Mouse (Mus musculus) inflammation-experienced regulatory T-cells (primary cell): ENCODE data around the gene Dynlt1c. TPM values are rescaled to one million over a fixed set of nuclear protein-coding genes. Genes with fewer than 3 reads are reported as not detected.

ENCODE experiments used
- polyA plus RNA-seq, 2 experiments: library from polyadenylated mRNA; unstranded; fragments of 100-300 nt; shearing (Covaris generic); gene quantifications; one replicate each; pipeline ENCODE4 v1.2.1; 2017

Gene Dynlt1c
- polyA plus RNA-seq: 10 to 100 TPM; 18.1 to 32.7 TPM

DNA sequence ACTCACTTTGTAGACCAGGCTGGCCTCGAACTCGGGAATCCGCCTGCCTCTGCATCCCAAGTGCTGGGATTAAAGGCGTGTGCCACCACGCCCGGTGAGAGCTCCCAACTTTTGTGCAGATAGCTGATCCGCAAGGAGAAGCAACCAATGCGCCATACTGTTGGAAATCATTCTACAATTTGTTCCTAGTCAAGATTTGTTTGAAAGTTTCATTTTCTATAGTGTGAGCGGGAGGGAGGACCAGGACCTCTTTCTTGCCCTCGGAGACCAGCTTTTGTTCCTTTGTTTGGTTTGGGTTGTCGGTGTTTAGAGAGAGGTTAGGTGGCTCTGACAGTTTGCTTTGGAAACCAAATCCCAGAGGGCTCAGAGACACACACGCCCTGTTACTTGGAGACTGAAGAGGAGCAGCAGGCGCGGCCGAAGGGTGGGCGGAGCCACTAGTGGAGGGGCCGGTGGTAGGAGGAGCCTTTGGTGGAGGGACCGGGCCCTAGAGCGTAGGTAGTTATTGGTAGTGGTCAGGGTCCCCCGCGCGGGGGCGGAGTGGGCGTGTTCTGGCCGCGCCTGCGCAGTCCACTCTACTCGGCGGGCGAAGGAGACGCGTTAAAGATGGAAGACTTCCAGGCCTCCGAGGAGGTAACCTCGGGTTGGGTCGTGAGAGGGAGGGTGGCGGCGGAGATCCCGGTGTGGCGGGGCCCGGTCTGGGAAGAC, at the start of gene Dynlt1c:
Gene Dynlt1c (plus strand): TSS at position 468 of the 708 bp plus-strand sequence.

DNA sequence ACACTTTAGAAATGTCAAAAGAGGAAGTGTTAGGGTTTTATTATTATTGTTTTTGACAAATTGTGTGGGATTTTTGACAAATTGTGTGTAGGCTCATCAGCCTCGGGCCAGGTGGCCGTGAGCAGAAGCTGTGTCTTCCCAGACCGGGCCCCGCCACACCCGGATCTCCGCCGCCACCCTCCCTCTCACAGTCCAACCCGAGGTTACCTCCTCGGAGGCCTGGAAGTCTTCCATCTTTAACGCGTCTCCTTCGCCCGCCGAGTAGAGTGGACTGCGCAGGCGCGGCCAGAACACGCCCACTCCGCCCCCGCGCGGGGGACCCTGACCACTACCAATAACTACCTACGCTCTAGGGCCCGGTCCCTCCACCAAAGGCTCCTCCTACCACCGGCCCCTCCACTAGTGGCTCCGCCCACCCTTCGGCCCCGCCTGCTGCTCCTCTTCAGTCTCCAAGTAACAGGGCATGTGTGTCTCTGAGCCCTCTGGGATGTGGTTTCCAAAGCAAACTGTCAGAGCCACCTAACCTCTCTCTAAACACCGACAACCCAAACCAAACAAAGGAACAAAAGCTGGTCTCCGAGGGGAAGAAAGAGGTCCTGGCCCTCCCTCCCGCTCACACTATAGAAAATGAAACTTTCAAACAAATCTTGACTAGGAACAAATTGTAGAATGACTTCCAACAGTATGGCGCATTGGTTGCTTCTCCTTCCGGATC, 54.3 kb downstream of the Dynlt1c start, which contains the start of gene Dynlt1f:
Gene Dynlt1f (minus strand): TSS at position 334 of the 715 bp plus-strand sequence.

DNA sequence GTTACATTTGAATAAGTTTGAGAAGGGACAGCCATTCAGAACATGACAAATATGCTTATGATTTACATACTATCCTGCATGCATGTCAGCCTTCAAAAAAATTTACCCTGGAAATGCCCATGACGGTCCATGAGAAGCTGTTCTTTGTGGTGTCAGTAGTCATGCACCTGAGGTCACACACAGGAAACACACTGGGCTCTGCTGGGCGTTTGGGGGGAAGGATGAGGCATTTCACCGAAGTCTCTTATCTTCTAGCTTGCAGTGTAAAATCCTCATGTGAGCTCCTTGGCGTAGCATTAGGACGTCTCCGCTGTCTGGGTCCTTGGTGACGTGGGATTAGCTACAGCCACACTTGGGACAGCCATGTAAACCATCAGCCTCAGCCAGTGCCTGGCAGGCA, 57.3 kb downstream of the Dynlt1c start, which contains the start of gene Sytl3:
Gene Sytl3 (plus strand): TSS at position 293 of the 400 bp plus-strand sequence.

Other genes with a start within 250 kb of the Dynlt1c start
- 10 to 100 TPM; 50.6 to 60.5 TPM for gene Dynlt1b, start 171.6 kb upstream of the Dynlt1c start, polyA plus RNA-seq
- gene Dynlt1f, start 54.2 kb downstream of the Dynlt1c start, polyA plus RNA-seq: 10 to 100 TPM; 49.4 to 63.3 TPM
- 10 to 100 TPM in 1 of 2 experiments, 1 to 10 TPM in 1; 2.3 to 15.4 TPM for gene Sytl3, start 57.4 kb downstream of the Dynlt1c start, polyA plus RNA-seq
- 100 to 1,000 TPM; 254 to 374 TPM for gene Ezr, start 181.1 kb downstream of the Dynlt1c start, polyA plus RNA-seq